Mouse (Mus musculus) brain, adult 10 weeks (tissue): Measurements from ENCODE around the gene Churc1. TPM values are rescaled to one million over a fixed set of nuclear protein-coding genes. Genes with fewer than 3 reads are reported as not detected.

Experiments used
- polyA plus RNA-seq: library from polyadenylated mRNA; stranded (reverse); fragments of 350-450 nt; fragmentation: Illumina TruSeq; extraction: RNeasy Lipid Tissue Mini Kit (QIAGEN cat#74804); gene quantifications from one replicate; pipeline ENCODE4 v1.2.3, GENCODE M21; 2015; ENCODE audit warnings: low read depth, low replicate concordance

Gene Churc1
- polyA plus RNA-seq, result 133 TPM

GRCm38 (mm10) chr12:76765354-76765851, at the start of gene Churc1, which contains the start of gene Fntb:
Gene Churc1, plus strand, starts transcription at chr12:76765538.
Gene Fntb, plus strand, starts transcription at chr12:76765589.

GRCm38 (mm10) chr12:76795350-76795749, 30.0 kb downstream of the Churc1 start, which contains the start of gene Gpx2:
Gene Gpx2, minus strand, starts transcription at chr12:76795554.

GRCm38 (mm10) chr12:76822651-76823041, 57.3 kb downstream of the Churc1 start, which contains the start of gene Rab15:
Gene Rab15, minus strand, starts transcription at chr12:76822908.

Other genes with a start within 250 kb of the Churc1 start
- gene Plekhg3, start 234.6 kb upstream of the Churc1 start, polyA plus RNA-seq, result 14.6 TPM
- gene Sptb, start 55.0 kb upstream of the Churc1 start, polyA plus RNA-seq, result 40.2 TPM
- 19.6 TPM for gene Fntb, start 51 bp downstream of the Churc1 start, polyA plus RNA-seq
- gene Gpx2, start 30.0 kb downstream of the Churc1 start, polyA plus RNA-seq, result not detected
- gene Rab15, start 57.4 kb downstream of the Churc1 start, polyA plus RNA-seq, result 195 TPM
- gene Max, start 196.7 kb downstream of the Churc1 start, polyA plus RNA-seq, result 67.4 TPM